In the genomic region with DNA sequence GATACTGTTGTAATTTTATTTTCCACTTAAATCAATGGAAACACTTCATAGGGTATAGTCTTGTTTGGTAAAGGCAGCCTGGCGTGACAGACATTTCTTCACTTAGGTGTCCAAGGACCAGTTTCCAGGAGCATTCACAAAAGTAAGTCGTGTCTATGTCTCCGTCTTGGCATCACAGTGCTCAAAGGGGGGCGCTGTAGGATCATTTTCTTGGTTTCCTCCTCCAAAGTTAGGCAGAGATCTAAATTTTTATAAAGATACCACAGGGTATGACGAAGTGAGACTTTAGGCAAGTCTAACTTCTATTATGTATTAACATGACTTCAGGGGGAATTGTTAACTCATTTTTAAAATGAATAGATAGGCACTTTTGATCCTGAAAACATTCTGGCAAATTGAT, we compare ENCODE assay signal across 8 mouse cellular contexts.
DNase-seq lines count a peak whose midpoint lies in the region.

No protein-coding gene starts in this region.

- intact Hi-C loops in heart, postnatal 25 days (cut with DNase I), result loop anchor here (1.0 to 10.0 kb wide), 3 partner anchors 361 to 559 kb away; no protein-coding TSS in a partner anchor

- DNase-seq in heart, adult 18-20 months, result peak; percentile 11 to 65
- no peak for DNase-seq in heart, postnatal 25 days (ENCODE audit: low spot score)
- DNase-seq in testis, postnatal 10 days (ENCODE audit: low spot score), result peak; percentile 59
- no peak for DNase-seq in testis, postnatal 14 days (ENCODE audit: low spot score)
- peak; percentile 66 to 67 for DNase-seq in cerebellum, postnatal 10 days
- DNase-seq in kidney, adult 8-10 months, result peak; percentile 23 to 63
- peak; percentile 70 for DNase-seq in lung, postnatal 14 days
- DNase-seq in spleen, postnatal 4 days (ENCODE audit: low spot score in 2 of 2), result no peak

Comparison
In these comparisons a context has a peak if more than half of its experiments do, and no peak if none do; other contexts are left out.
1. DNase-seq: peak in heart, adult 18-20 months (2 of 2), testis, postnatal 10 days (single experiment), cerebellum, postnatal 10 days (2 of 2), kidney, adult 8-10 months (2 of 2) and lung, postnatal 14 days (single experiment); none in heart, postnatal 25 days (single experiment), testis, postnatal 14 days (single experiment) and spleen, postnatal 4 days (0 of 2).